Mouse (Mus musculus) midbrain, postnatal 0 days (tissue): ENCODE data around the gene Dand5. TPM values are rescaled to one million over a fixed set of nuclear protein-coding genes. Genes with fewer than 3 reads are reported as not detected.

Experiments used
- ATAC-seq: fragments of 200-750 bp; cut with Nextera tagmentation; 2 replicates; pipeline ENCODE4 v1.8.0; 2017; ENCODE audit warnings: moderate number of reproducible peaks, mild to moderate bottlenecking, moderate TSS enrichment, moderate library complexity; ENCODE audit not compliant: low FRiP score
- DNase-seq: peaks from one replicate; pipeline ENCODE4 v3.0.0-alpha.2; 2015; ENCODE audit warnings: low spot score
- H3K27ac ChIP-seq: fragments of 300-500 bp; sonication (generic); 2 replicates; pipeline ENCODE4 v1.5.1; 2014; ENCODE audit warnings: low read depth, mild to moderate bottlenecking, low read length, mixed read lengths
- H3K27me3 ChIP-seq: fragments of 300-500 bp; sonication (generic); 2 replicates; pipeline ENCODE4 v1.6.1; 2014; ENCODE audit warnings: low read length, control low read depth, mixed read lengths; ENCODE audit not compliant: insufficient read depth
- H3K36me3 ChIP-seq: fragments of 300-500 bp; sonication (generic); 2 replicates; pipeline ENCODE4 v1.6.1; 2014; ENCODE audit warnings: low read length, control low read depth, mixed read lengths; ENCODE audit not compliant: insufficient read depth
- H3K4me1 ChIP-seq: fragments of 300-500 bp; sonication (generic); 2 replicates; pipeline ENCODE4 v1.6.1; 2014; ENCODE audit warnings: mild to moderate bottlenecking, control low read depth, antibody characterized with exemption, low read length, mixed read lengths; ENCODE audit not compliant: insufficient read depth
- H3K4me2 ChIP-seq: fragments of 300-500 bp; sonication (generic); 2 replicates; pipeline ENCODE4 v1.6.1; 2014; ENCODE audit warnings: low read depth, mild to moderate bottlenecking, low read length, mixed read lengths; ENCODE audit not compliant: poor library complexity, severe bottlenecking
- H3K4me3 ChIP-seq: fragments of 300-500 bp; sonication (generic); 2 replicates; pipeline ENCODE4 v1.5.1; 2014; ENCODE audit warnings: low read depth, mild to moderate bottlenecking, low read length, moderate library complexity
- H3K9ac ChIP-seq: fragments of 300-500 bp; sonication (generic); replicated peaks from 2 replicates; pipeline ENCODE4 v1.6.1; 2014; ENCODE audit warnings: mild to moderate bottlenecking, low read length, moderate library complexity, mixed read lengths; ENCODE audit not compliant: poor library complexity, severe bottlenecking
- H3K9me3 ChIP-seq: fragments of 300-500 bp; sonication (generic); 2 replicates; pipeline ENCODE4 v1.6.1; 2016; ENCODE audit warnings: low read length, control low read depth
- CTCF ChIP-seq: IDR thresholded peaks from 2 replicates; pipeline ENCODE4 v1.5.1; 2016; ENCODE audit warnings: antibody characterized with exemption, mild to moderate bottlenecking
- WGBS: fragments of 180-500 bp; shearing (Covaris S2); extraction: QIAGEN DNeasy Blood & Tissue Kit; methylation state at CpG from one replicate; pipeline ENCODE4 v1.1.7; 2014; 5-methylcytosine and 5-hydroxymethylcytosine counted together
- polyA plus RNA-seq: library from polyadenylated mRNA; unstranded; fragments of >200 nt; fragmentation: Nextera tagmentation; extraction: Ambion mirVana; gene quantifications from 2 replicates; pipeline ENCODE4 v1.2.1, GENCODE M21; 2015
- total RNA-seq: library from RNA; depleted of rRNA; stranded (reverse); fragments of >200 nt; gene quantifications from 2 replicates; pipeline ENCODE4 v1.2.3, GENCODE M21; 2014

The Dand5 gene
- total and polyA plus RNA-seq, 2 experiments from 2014 or later = 7.6 to 12.6 TPM

- H3K4me1 ChIP-seq = 0 out of 2 replicates have a peak, but pooled peaks cover 10% of the 10 kb centered on the region
- H3K9me3 ChIP-seq = no peaks in the 10 kb centered on the region
- H3K27me3 ChIP-seq = peaks cover 36% of the 10 kb centered on the region
Observed at GRCm38 (mm10) chr8:84793791-84794485, 28.7 kb downstream of the Dand5 start.

GRCm38 (mm10) chr8:84793134-84793533 is 29.5 kb downstream of the Dand5 start:
- no peak for ATAC-seq
- Histone ChIP-seq H3K4me1 (0 out of 2 replicates have a peak, but pooled peaks cover 10% of the 10 kb centered on the region), H3K4me2 (no peak overlapping the region), H3K27me3 (peaks cover 35% of the 10 kb centered on the region), H3K36me3 (no peaks in the 10 kb centered on the region), H3K9me3 (no peaks in the 10 kb centered on the region), H3K9ac (no peak overlapping the region), H3K27ac (peak overlapping the region; percentile 60; the same call in 1 of the 2 replicates), H3K4me3 (no peak overlapping the region)
- 80% methylated on average over 9 of the region's 9 CpGs for WGBS
- no peak for TF ChIP-seq CTCF
- DNase-seq = no peak

More at GRCm38 (mm10) chr8:84793791-84794485, 28.7 kb downstream of the Dand5 start:
- 51% methylated on average over 12 of the region's 13 CpGs for WGBS
- ATAC-seq (peak; percentile 85), DNase-seq (peak; percentile 94)
- Histone ChIP-seq H3K4me2 (peak overlapping the region; percentile 16; the same call in 1 of the 2 replicates), H3K4me3 (no peak overlapping the region), H3K9ac (no peak overlapping the region), H3K27ac (peak overlapping the region; percentile 69), H3K36me3 (no peaks in the 10 kb centered on the region)
- no peak for TF ChIP-seq CTCF

GRCm38 (mm10) chr8:84792429-84792947 is 30.1 kb downstream of the Dand5 start:
- Histone ChIP-seq H3K27me3 (peaks cover 39% of the 10 kb centered on the region), H3K9me3 (no peaks in the 10 kb centered on the region), H3K36me3 (no peaks in the 10 kb centered on the region), H3K4me2 (no peak overlapping the region), H3K27ac (no peak overlapping the region), H3K4me3 (no peak overlapping the region), H3K9ac (no peak overlapping the region), H3K4me1 (0 out of 2 replicates have a peak, but pooled peaks cover 10% of the 10 kb centered on the region)
- DNase-seq = no peak
- no peak for ATAC-seq
- WGBS = 76% methylated on average over 12 of the region's 12 CpGs
- TF ChIP-seq CTCF = no peak

- H3K9ac ChIP-seq = no peak overlapping the region
- DNase-seq (no peak), ATAC-seq (no peak)
- no peaks in the 10 kb centered on the region for H3K36me3 ChIP-seq
- no peak overlapping the region for H3K27ac ChIP-seq
- no peaks in the 10 kb centered on the region for H3K9me3 ChIP-seq
- H3K4me2 ChIP-seq = no peak overlapping the region
- H3K4me3 ChIP-seq = no peak overlapping the region
- TF ChIP-seq CTCF = no peak
- peaks cover 58% of the 10 kb centered on the region for H3K27me3 ChIP-seq
- 77% methylated on average over 2 of the region's 2 CpGs for WGBS
- H3K4me1 ChIP-seq = 0 out of 2 replicates have a peak, but pooled peaks cover 10% of the 10 kb centered on the region
Observed at GRCm38 (mm10) chr8:84790537-84790936, 32.1 kb downstream of the Dand5 start.

GRCm38 (mm10) chr8:84789855-84790486 is 32.7 kb downstream of the Dand5 start:
- H3K9me3 ChIP-seq = no peaks in the 10 kb centered on the region
- DNase-seq (no peak), ATAC-seq (no peak)
- no peak overlapping the region for H3K4me3 ChIP-seq
- no peak for TF ChIP-seq CTCF
- H3K9ac ChIP-seq = no peak overlapping the region
- peak overlapping the region; percentile 47; the same call in 1 of the 2 replicates for H3K27ac ChIP-seq
- no peaks in the 10 kb centered on the region for H3K36me3 ChIP-seq
- peaks cover 62% of the 10 kb centered on the region for H3K27me3 ChIP-seq
- 0 out of 2 replicates have a peak, but pooled peaks cover 10% of the 10 kb centered on the region for H3K4me1 ChIP-seq
- 70% methylated on average over 9 of the region's 9 CpGs for WGBS
- no peak overlapping the region for H3K4me2 ChIP-seq

- no peaks in the 10 kb centered on the region for H3K9me3 ChIP-seq
- no peaks in the 10 kb centered on the region for H3K36me3 ChIP-seq
- peaks cover 65% of the 10 kb centered on the region for H3K27me3 ChIP-seq
- no peak for ATAC-seq
- 41% methylated on average over 5 of the region's 5 CpGs for WGBS
- no peak overlapping the region for H3K4me2 ChIP-seq
- 0 out of 2 replicates have a peak, but pooled peaks cover 10% of the 10 kb centered on the region for H3K4me1 ChIP-seq
- H3K27ac ChIP-seq = peak overlapping the region; percentile 47; the same call in 1 of the 2 replicates
- DNase-seq = no peak
- no peak overlapping the region for H3K4me3 ChIP-seq
- no peak overlapping the region for H3K9ac ChIP-seq
- no peak for TF ChIP-seq CTCF
Observed at GRCm38 (mm10) chr8:84789345-84789744, 33.3 kb downstream of the Dand5 start.
